ENCODE assay signal across 12 mouse cellular contexts in the genomic region with DNA sequence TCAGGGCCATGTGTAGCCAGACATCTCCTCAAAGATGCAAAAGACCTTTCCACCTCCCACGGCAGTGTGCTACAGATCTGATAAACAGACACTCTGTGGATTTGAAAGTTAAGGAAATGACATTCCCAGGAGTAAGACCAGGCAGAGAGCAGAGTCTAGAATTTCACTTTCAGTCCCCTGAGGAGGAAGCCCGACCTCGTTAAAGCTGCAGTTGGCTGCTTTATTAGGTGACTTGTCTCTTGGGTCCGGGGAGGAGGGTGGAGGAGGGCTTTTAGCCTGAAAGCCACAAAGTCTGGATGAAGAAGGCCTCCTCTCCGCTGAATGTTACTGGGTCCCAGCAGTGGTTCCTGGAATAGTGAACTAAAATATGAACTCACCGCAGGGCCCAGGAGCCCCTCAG.
DNase-seq lines count a peak whose midpoint lies in the region; ATAC-seq lines count a peak whose summit lies in the region.
"Had no signal": no experiment of that assay in that cellular context is flagged by ENCODE, and none has a peak within 500 bp of the region (broad histone marks: within the 10 kb centered on the region; RNA-seq: fewer than 3 reads in every experiment).

No protein-coding gene starts in this region.

- intact Hi-C loops in heart, postnatal 14 days (cut with DNase I) = no loop called here

- H3K4me1 ChIP-seq in lung, embryonic 15.5 days = peaks cover 17% of the 10 kb centered on the region
- peaks cover 42% of the 10 kb centered on the region for H3K4me1 ChIP-seq in embryonic facial prominence, embryonic 10.5 days

- H3K27ac ChIP-seq in lung, embryonic 15.5 days = peak overlapping the region; percentile 38
- H3K27ac ChIP-seq in embryonic facial prominence, embryonic 10.5 days (replicated peaks) = peak overlapping the region; percentile 67

- no peak for ATAC-seq in lung, embryonic 15.5 days (ENCODE audit: borderline replicate concordance, extremely low read depth, low FRiP score, low TSS enrichment)
- no peak for ATAC-seq in cerebellum, adult (ENCODE audit: insufficient number of reproducible peaks, low FRiP score, low TSS enrichment)
- ATAC-seq: forebrain, embryonic 15.5 days; intestine, postnatal 0 days had no signal

- H3K27me3 ChIP-seq in lung, embryonic 15.5 days = no peaks in the 10 kb centered on the region
- 0 out of 2 replicates have a peak, but pooled peaks cover 15% of the 10 kb centered on the region for H3K27me3 ChIP-seq in embryonic facial prominence, embryonic 10.5 days (replicated peaks; ENCODE audit: low read depth, poor library complexity, severe bottlenecking)
- H3K27me3 ChIP-seq: forebrain, embryonic 15.5 days had no signal

- no peak overlapping the region for H3K4me2 ChIP-seq in lung, embryonic 15.5 days
- H3K4me2 ChIP-seq: forebrain, embryonic 15.5 days had no signal

- no peaks in the 10 kb centered on the region for H3K36me3 ChIP-seq in lung, embryonic 15.5 days
- H3K36me3 ChIP-seq in embryonic facial prominence, embryonic 10.5 days (replicated peaks) = no peaks in the 10 kb centered on the region
- H3K36me3 ChIP-seq: forebrain, embryonic 15.5 days had no signal

- no peak overlapping the region for H3K9ac ChIP-seq in lung, embryonic 15.5 days
- H3K9ac ChIP-seq: forebrain, embryonic 15.5 days had no signal

- peak; percentile 15 to 28 for DNase-seq in heart, adult 18-20 months
- no peak for DNase-seq in heart, postnatal 14 days
- DNase-seq in lung, postnatal 14 days = no peak
- peak; percentile 16 for DNase-seq in embryonic facial prominence, embryonic 10.5 days (ENCODE audit: low spot score)
- peak; percentile 31 to 44 for DNase-seq in kidney, postnatal 4 days
- DNase-seq in left cerebral cortex, adult 11 months (ENCODE audit: low spot score) = no peak
- DNase-seq: cerebellum, postnatal 25 days; right cerebral cortex, postnatal 25 days had no signal

- no peaks in the 10 kb centered on the region for H3K9me3 ChIP-seq in lung, embryonic 15.5 days
- H3K9me3 ChIP-seq in embryonic facial prominence, embryonic 10.5 days = no peaks in the 10 kb centered on the region
- H3K9me3 ChIP-seq: forebrain, embryonic 15.5 days had no signal

- WGBS in lung, embryonic 15.5 days = 25% methylated on average over 6 of the region's 6 CpGs
- 32% methylated on average over 6 of the region's 6 CpGs for WGBS in embryonic facial prominence, embryonic 10.5 days

- H3K4me3 ChIP-seq in lung, embryonic 15.5 days = no peak overlapping the region
- no peak overlapping the region for H3K4me3 ChIP-seq in embryonic facial prominence, embryonic 10.5 days
- H3K4me3 ChIP-seq: forebrain, embryonic 15.5 days had no signal

Comparison
In these comparisons a context has a peak if more than half of its experiments do, and no peak if none do; other contexts are left out.
1. DNase-seq: peak in heart, adult 18-20 months (2 of 2), embryonic facial prominence, embryonic 10.5 days (single experiment) and kidney, postnatal 4 days (2 of 2); none in heart, postnatal 14 days (0 of 2), lung, postnatal 14 days (single experiment) and left cerebral cortex, adult 11 months (single experiment).